Mouse (Mus musculus) neural tube, embryonic 14.5 days (tissue): ENCODE data around the gene Zmiz1. TPM values are rescaled to one million over a fixed set of nuclear protein-coding genes. Genes with fewer than 3 reads are reported as not detected.

Source experiments
- ATAC-seq: fragments of 200-750 bp; cut with Nextera tagmentation; 2 replicates; pipeline ENCODE4 v1.8.0; 2017; ENCODE audit warnings: low read depth, mild to moderate bottlenecking, moderate TSS enrichment, moderate library complexity
- H3K27ac ChIP-seq: fragments of 300-500 bp; sonication (generic); 2 replicates; pipeline ENCODE4 v1.5.1; 2014; ENCODE audit warnings: low read depth, mild to moderate bottlenecking, control low read depth, low read length, moderate library complexity, mixed read lengths
- H3K27me3 ChIP-seq: fragments of 300-500 bp; sonication (generic); 2 replicates; pipeline ENCODE4 v1.6.1; 2014; ENCODE audit warnings: low read length; ENCODE audit not compliant: control insufficient read depth, insufficient read depth
- H3K36me3 ChIP-seq: fragments of 300-500 bp; sonication (generic); 2 replicates; pipeline ENCODE4 v1.6.1; 2014; ENCODE audit warnings: low read length, mixed read lengths; ENCODE audit not compliant: control insufficient read depth, insufficient read depth
- H3K4me1 ChIP-seq: fragments of 300-500 bp; sonication (generic); 2 replicates; pipeline ENCODE4 v1.6.1; 2014; ENCODE audit warnings: low read length; ENCODE audit not compliant: control insufficient read depth, insufficient read depth
- H3K4me2 ChIP-seq: fragments of 300-500 bp; sonication (generic); 2 replicates; pipeline ENCODE4 v1.6.1; 2014; ENCODE audit warnings: mild to moderate bottlenecking, low read depth, low read length, control low read depth
- H3K4me3 ChIP-seq: fragments of 300-500 bp; sonication (generic); 2 replicates; pipeline ENCODE4 v1.5.1; 2014; ENCODE audit warnings: low read depth, low read length, control low read depth, mixed read lengths
- H3K9ac ChIP-seq: fragments of 300-500 bp; sonication (generic); replicated peaks from 2 replicates; pipeline ENCODE4 v1.6.1; 2014; ENCODE audit warnings: low read depth, mild to moderate bottlenecking, control low read depth, low read length, mixed read lengths
- H3K9me3 ChIP-seq: fragments of 300-500 bp; sonication (generic); 2 replicates; pipeline ENCODE4 v1.6.1; 2016; ENCODE audit warnings: low read length; ENCODE audit not compliant: control insufficient read depth
- WGBS: fragments of 180-500 bp; shearing (Covaris S2); extraction: QIAGEN DNeasy Blood & Tissue Kit; methylation state at CpG from one replicate; pipeline ENCODE4 v1.1.7; 2014; 5-methylcytosine and 5-hydroxymethylcytosine counted together
- polyA plus RNA-seq: library from polyadenylated mRNA; unstranded; fragments of >200 nt; fragmentation: Nextera tagmentation; extraction: Ambion mirVana; gene quantifications from 2 replicates; pipeline ENCODE4 v1.2.1, GENCODE M21; 2014

Zmiz1 gene
- polyA plus RNA-seq, 1 experiment from 2014 or later: 75.0 TPM

DNA sequence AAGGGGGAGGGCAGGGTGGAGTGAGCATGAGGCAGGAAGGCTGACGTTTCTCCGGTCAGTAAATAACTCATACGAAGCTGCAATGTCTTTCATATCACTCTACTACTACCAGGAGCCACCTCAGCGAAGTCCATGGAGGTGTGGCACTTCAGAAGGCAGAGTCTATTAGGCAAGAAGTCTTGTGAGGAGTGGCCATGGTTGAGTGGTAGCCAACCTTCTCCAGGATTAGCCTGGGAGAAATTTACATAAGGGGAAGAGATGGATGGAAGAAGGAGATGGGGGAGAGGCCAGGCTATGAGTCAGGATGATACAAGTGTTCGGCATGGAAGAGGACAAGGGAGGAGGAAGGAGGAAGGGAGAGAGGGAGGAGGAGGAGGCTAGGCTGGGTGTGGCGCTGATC is 223.0 kb downstream of the Zmiz1 start:
- 79% methylated on average over 6 of the region's 6 CpGs for WGBS
- no peaks in the 10 kb centered on the region for H3K36me3 ChIP-seq
- H3K4me3 ChIP-seq: no peak overlapping the region
- no peak overlapping the region for H3K4me2 ChIP-seq
- H3K9ac ChIP-seq: no peak overlapping the region
- no peaks in the 10 kb centered on the region for H3K27me3 ChIP-seq
- no peaks in the 10 kb centered on the region for H3K9me3 ChIP-seq
- no peak overlapping the region for H3K27ac ChIP-seq
- no peaks in the 10 kb centered on the region for H3K4me1 ChIP-seq
- no peak for ATAC-seq

DNA sequence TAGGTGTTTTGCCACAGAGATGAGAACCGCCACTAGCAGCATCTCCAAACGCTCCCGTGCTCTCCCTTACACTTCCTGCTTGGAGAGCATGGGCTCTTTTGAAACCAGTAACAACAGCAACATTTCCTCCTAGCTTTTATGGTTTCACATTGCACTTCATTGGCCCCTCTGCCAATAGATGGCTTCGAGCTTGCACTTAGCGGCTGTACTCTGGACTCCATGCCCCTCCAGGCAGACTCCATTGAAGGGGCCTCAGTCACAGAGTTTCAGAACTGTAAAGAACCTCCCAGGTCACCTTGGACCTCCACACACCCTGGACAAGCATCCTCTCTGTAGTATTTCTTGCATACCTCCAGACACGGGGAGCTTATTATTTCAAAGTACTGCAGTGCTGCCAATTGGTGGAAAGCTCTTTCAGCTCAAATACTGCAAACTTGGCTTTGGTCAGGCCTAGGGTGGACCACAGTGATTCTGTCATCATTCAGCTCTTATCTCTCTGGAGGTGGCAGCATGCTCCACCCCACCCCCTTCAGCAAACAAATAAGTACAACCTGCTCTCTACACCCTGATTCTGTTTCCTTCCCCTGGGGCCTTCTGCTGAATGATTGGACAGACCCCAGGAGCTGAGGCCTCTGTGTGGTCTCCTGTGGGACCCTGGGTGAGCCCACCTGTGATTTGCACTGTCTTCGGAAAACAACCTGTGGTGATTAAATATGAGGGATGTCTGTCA is 227.4 kb downstream of the Zmiz1 start:
- no peaks in the 10 kb centered on the region for H3K27me3 ChIP-seq
- WGBS: 64% methylated on average over 7 of the region's 7 CpGs
- H3K4me1 ChIP-seq: no peaks in the 10 kb centered on the region
- ATAC-seq: no peak
- H3K9ac ChIP-seq: no peak overlapping the region
- H3K4me2 ChIP-seq: no peak overlapping the region
- H3K9me3 ChIP-seq: no peaks in the 10 kb centered on the region
- H3K36me3 ChIP-seq: no peaks in the 10 kb centered on the region
- no peak overlapping the region for H3K27ac ChIP-seq
- no peak overlapping the region for H3K4me3 ChIP-seq

DNA sequence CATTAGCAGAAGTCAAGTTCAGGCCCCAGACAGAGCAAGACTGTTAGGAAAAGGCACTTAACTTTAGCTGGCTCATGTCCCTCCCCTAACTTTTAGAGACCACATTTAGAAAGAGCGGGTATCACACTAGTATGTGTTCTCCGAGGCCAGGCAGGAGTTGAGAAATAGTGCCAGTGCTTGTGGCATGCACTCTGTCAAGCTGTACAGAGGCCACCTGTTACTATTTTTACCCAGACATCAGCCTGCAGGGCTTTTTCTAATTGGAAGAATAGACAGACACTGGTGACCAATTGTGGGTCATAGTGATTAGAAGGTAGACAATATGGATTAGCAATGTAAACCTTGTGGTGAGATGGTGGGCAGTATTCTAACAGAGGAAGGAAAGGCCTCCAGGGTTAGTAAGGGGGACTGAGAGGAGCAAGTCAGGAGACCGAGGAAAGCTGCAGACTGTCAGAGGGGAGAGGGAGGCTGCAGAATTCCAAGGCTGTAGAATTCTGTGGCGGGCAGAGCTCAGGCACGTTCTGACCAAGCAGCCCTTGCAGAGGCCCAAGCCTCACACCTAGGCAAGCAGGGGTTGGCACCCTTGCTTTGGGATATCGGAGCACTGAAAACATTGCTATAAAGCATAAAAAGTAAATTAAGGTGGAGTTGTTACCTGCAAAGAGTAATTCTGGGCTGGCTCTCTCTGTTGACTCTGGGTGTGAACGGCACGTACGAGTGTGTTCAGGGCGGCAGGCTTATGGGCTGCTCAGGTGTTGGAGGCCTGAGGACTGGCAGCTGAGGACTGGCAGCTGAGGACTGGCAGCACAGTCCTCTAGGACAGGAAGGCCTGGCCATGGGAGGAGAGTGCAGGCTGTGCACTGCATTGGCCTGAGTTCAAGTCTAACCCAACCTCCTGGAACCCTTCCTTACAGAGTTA is 228.3 kb downstream of the Zmiz1 start:
- Histone ChIP-seq H3K27ac (no peak overlapping the region), H3K4me2 (no peak overlapping the region), H3K9me3 (no peaks in the 10 kb centered on the region), H3K36me3 (no peaks in the 10 kb centered on the region), H3K4me1 (no peaks in the 10 kb centered on the region), H3K27me3 (no peaks in the 10 kb centered on the region), H3K4me3 (no peak overlapping the region), H3K9ac (no peak overlapping the region)
- WGBS: 89% methylated on average over 10 of the region's 10 CpGs
- no peak for ATAC-seq

DNA sequence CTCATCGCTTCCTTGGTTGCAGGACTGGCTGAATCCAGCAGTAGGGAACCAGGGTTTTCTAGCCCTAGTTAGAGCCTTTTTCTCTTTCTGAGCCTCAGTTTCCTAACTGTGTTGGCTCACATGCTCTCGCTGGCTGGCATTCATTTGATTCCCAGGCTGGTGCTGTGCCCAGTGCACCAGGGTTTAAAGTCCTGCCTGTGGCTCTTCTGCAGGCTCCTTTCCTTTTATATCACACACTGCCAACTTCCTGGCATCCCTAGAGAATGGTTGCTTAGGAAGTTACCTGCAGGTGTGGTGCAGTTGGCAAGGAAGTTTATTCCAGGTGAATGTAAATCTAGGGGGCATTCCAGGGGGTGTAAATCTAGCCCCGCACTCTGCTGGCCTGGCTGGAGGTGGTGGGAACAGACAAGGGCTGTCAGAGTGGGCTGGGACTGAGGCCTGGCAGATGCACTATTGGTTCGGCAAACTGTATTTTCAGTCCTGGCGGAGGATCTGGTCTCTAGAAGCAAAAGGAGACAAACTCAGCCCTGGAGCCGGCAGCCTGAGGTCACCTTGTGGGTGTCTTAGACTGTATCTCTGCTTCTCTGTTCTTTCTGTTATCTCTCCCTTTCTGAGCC is 234.4 kb downstream of the Zmiz1 start:
- H3K27ac ChIP-seq: peak overlapping the region; percentile 58
- 0 out of 2 replicates have a peak overlapping the region, but pooled peaks have one; percentile 81 for H3K9ac ChIP-seq
- H3K9me3 ChIP-seq: no peaks in the 10 kb centered on the region
- H3K27me3 ChIP-seq: no peaks in the 10 kb centered on the region
- peaks cover 12% of the 10 kb centered on the region for H3K4me1 ChIP-seq
- WGBS: 66% methylated on average over 6 of the region's 6 CpGs
- peak overlapping the region; percentile 78 for H3K4me3 ChIP-seq
- H3K4me2 ChIP-seq: peak overlapping the region; percentile 97
- ATAC-seq: no peak; the same call in 1 of the 2 replicates
- peaks cover 12% of the 10 kb centered on the region; the same call in 1 of the 2 replicates for H3K36me3 ChIP-seq

DNA sequence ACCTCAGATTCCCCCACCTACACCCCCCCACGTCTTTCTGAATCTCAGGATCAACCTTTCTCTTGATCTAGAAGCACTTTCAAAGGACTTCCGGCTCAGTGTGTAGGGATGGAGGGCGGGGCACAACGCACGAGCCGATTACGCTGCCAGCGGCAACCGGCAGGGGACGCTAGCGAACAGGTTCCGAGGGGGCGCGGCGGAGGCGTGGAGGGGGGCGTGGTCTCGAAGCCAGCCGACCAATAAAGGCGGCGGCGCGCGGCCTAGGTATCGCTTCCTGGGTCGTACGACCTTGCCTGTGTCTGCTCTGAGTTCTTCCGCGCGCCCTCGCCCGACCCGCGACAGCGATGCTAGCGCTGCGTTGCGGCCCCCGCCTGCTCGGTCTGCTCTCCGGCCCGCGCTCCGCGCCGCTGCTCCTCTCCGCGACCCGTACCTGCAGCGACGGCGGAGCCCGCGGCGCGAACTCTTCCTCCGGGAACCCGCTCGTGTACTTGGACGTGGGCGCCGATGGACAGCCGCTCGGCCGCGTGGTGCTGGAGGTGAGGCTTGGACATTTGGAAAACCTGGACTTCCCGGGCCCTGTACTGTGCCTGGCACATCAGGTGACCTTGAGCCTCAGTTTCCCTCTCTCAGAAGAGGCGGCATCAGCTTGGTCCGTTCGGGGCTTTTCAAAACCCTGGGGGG is 235.0 kb downstream of the Zmiz1 start, which contains the start of gene Ppif:
Gene Ppif (plus strand): TSS at position 267 of the 681 bp plus-strand sequence.
- Histone ChIP-seq H3K4me1 (peaks cover 12% of the 10 kb centered on the region), H3K36me3 (peaks cover 12% of the 10 kb centered on the region; the same call in 1 of the 2 replicates), H3K9me3 (no peaks in the 10 kb centered on the region), H3K27me3 (no peaks in the 10 kb centered on the region), H3K27ac (peak within 1 kb of the TSS; percentile 58), H3K9ac (peak within 1 kb of the TSS; percentile 81), H3K4me3 (peak within 1 kb of the TSS; percentile 78), H3K4me2 (peak within 1 kb of the TSS; percentile 97)
- WGBS: under 1% methylated on average over 66 of the region's 70 CpGs
- ATAC-seq: peak; percentile 94

DNA sequence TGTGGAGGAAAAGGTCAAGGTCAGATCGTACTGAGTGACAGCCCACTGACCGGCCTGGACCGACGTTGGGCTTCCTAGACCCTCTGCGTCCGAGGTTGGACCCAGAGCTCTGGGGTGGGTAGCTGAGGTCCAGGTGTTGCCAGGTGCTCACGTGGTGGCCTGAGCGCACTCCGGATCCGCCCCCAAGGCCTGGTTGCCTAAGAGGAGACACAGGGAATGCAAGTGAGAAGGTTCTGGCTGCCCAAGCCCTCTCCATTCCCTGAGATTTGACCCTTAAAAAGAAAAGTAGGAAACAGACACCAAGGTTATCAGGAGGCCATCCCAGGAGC is 235.5 kb downstream of the Zmiz1 start:
- peak overlapping the region; percentile 78 for H3K4me3 ChIP-seq
- H3K9me3 ChIP-seq: no peaks in the 10 kb centered on the region
- WGBS: under 1% methylated on average over 10 of the region's 10 CpGs
- H3K4me1 ChIP-seq: peaks cover 12% of the 10 kb centered on the region
- H3K27me3 ChIP-seq: no peaks in the 10 kb centered on the region
- ATAC-seq: peak; percentile 35; the same call in 1 of the 2 replicates
- H3K36me3 ChIP-seq: peaks cover 15% of the 10 kb centered on the region; the same call in 1 of the 2 replicates
- H3K4me2 ChIP-seq: peak overlapping the region; percentile 97
- H3K9ac ChIP-seq: peak overlapping the region; percentile 81
- H3K27ac ChIP-seq: no peak overlapping the region

DNA sequence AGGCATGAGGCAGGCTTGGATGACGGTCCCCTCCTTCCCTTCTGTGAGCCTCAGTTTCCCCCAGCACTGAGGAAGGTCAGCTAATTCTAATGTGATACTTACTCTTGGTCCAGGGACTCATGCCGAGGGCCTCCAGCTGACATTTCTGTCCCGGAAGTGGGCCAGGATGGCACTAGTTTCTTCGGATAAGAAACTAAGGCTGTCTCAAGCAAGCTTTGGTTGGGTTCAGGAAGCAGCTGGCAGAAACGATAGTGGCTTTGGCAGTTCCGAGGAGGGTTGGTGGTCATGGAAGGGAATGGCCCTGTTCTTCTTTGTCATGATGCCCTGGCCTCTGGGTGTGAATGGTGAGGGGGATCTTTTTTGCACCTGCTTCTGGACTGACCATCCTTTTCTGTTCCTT is 236.1 kb downstream of the Zmiz1 start:
- H3K4me2 ChIP-seq: peak overlapping the region; percentile 97
- ATAC-seq: no peak
- peaks cover 12% of the 10 kb centered on the region for H3K4me1 ChIP-seq
- H3K36me3 ChIP-seq: peaks cover 15% of the 10 kb centered on the region; the same call in 1 of the 2 replicates
- no peaks in the 10 kb centered on the region for H3K9me3 ChIP-seq
- H3K9ac ChIP-seq: peak overlapping the region; percentile 81; the same call in 1 of the 2 replicates
- H3K4me3 ChIP-seq: peak overlapping the region; percentile 78
- no peak overlapping the region for H3K27ac ChIP-seq
- 78% methylated on average over 6 of the region's 6 CpGs for WGBS
- no peaks in the 10 kb centered on the region for H3K27me3 ChIP-seq

DNA sequence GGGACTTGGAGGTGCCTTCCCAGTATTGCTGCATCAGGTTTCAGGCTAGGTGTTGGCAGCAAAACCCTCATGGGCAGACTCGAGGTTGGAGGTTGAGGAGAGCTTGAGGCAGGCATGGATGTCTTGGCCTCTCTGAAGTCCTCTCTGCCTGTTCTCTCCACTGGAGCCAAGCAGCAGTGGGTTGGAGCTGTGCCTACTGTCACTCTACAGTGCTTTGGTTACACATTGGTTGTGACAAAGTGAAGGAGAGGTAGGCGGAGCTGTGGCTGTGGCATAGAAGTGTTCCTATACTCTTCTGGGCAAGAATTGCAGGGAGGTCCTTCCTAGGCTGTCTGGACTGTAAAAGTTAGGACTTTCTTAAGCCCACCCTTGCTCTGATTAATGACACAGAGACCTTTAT is 237.4 kb downstream of the Zmiz1 start:
- 81% methylated on average over 2 of the region's 2 CpGs for WGBS
- no peak overlapping the region for H3K27ac ChIP-seq
- H3K4me3 ChIP-seq: no peak overlapping the region
- H3K36me3 ChIP-seq: peaks cover 15% of the 10 kb centered on the region; the same call in 1 of the 2 replicates
- H3K4me1 ChIP-seq: peaks cover 12% of the 10 kb centered on the region
- no peak for ATAC-seq
- no peaks in the 10 kb centered on the region for H3K27me3 ChIP-seq
- no peak overlapping the region for H3K9ac ChIP-seq
- H3K9me3 ChIP-seq: no peaks in the 10 kb centered on the region
- H3K4me2 ChIP-seq: no peak overlapping the region
